Mouse (Mus musculus) ES-Bruce4 (cell line): ENCODE results near the gene Card11.

Experiments
- CTCF ChIP-seq: IDR thresholded peaks from one replicate; pipeline ENCODE4 v1.8.1; 2011; ENCODE audit warnings: low read depth, low read length
- EP300 ChIP-seq: IDR thresholded peaks from 2 replicates; pipeline ENCODE4 v1.6.1; 2011; ENCODE audit warnings: low read depth, low read length; ENCODE audit not compliant: insufficient read depth
- POLR2A ChIP-seq: IDR thresholded peaks from one replicate; pipeline ENCODE4 v1.8.1; 2011; ENCODE audit warnings: low read length; ENCODE audit not compliant: insufficient read depth

GRCm38 (mm10) chr5:140957106-140957505, 43.3 kb downstream of the Card11 start:
- peak; percentile 4 for TF ChIP-seq CTCF
- TF ChIP-seq POLR2A: no peak
- no peak for TF ChIP-seq EP300
